Mouse (Mus musculus) layer of hippocampus, postnatal 25 days (tissue): ENCODE measurements at regions not wholly inside any gene's neighbourhood (a gene's known extent, or its start where the extent isn't known, plus 50 kb on each side); places are given as distances from the start of the nearest gene placed in this dataset.
"Not testable (repeated sequence)": the region's sequence is repeated elsewhere in the genome, so short reads cannot be mapped to it uniquely, and the experiment has no call there.

Source experiments
- DNase-seq, 2 experiments: peaks; one replicate each; pipeline ENCODE4 v3.0.0; 2022; ENCODE audit warnings: mixed read lengths in 2 of 2, low spot score in 1 of 2; ENCODE audit errors: extremely low spot score in 1 of 2

- no peak for DNase-seq
Measured at GRCm38 (mm10) chr9:72166084-72166483, 54.4 kb upstream of the Tcf12 start.

GRCm38 (mm10) chr9:72166611-72167010 is 54.9 kb upstream of the Tcf12 start:
- no peak for DNase-seq

- no peak for DNase-seq
Measured at GRCm38 (mm10) chr9:72169231-72169630, 57.6 kb upstream of the Tcf12 start.

- no peak for DNase-seq
Measured at GRCm38 (mm10) chr9:72169728-72170188, 58.1 kb upstream of the Tcf12 start.

- no peak for DNase-seq
Measured at GRCm38 (mm10) chr9:72170235-72170634, 58.6 kb upstream of the Tcf12 start.

GRCm38 (mm10) chr9:72172331-72172730 is 60.7 kb upstream of the Tcf12 start:
- no peak for DNase-seq

- DNase-seq = no peak
Measured at GRCm38 (mm10) chr9:72180972-72181371, 69.3 kb upstream of the Tcf12 start.

- no peak for DNase-seq
Measured at GRCm38 (mm10) chr9:72183336-72183735, 71.7 kb upstream of the Tcf12 start.

- no peak for DNase-seq
Measured at GRCm38 (mm10) chr9:72183925-72184324, 72.3 kb upstream of the Tcf12 start.

GRCm38 (mm10) chr9:72189867-72190266 is 78.2 kb upstream of the Tcf12 start:
- no peak for DNase-seq

- no peak for DNase-seq
Measured at GRCm38 (mm10) chr9:72190631-72191030, 79.0 kb upstream of the Tcf12 start.

- no peak for DNase-seq
Measured at GRCm38 (mm10) chr9:72191091-72191490, 79.4 kb upstream of the Tcf12 start.

- DNase-seq = peak in 1 of 2 experiments; percentile 52
Measured at GRCm38 (mm10) chr9:72192051-72192952, 80.6 kb upstream of the Tcf12 start.

- DNase-seq = not testable (repeated sequence)
Measured at GRCm38 (mm10) chr9:72192953-72193337, 81.3 kb upstream of the Tcf12 start.

GRCm38 (mm10) chr9:72195348-72195747 is 79.3 kb upstream of the Zfp280d start:
- no peak for DNase-seq

GRCm38 (mm10) chr9:72196626-72197330 is 77.9 kb upstream of the Zfp280d start:
- peak in 1 of 2 experiments; percentile 34 for DNase-seq

GRCm38 (mm10) chr9:72197331-72197732 is 77.3 kb upstream of the Zfp280d start:
- no peak for DNase-seq

GRCm38 (mm10) chr9:72198976-72199375 is 75.7 kb upstream of the Zfp280d start:
- DNase-seq = no peak

- no peak for DNase-seq
Measured at GRCm38 (mm10) chr9:72204357-72204905, 70.2 kb upstream of the Zfp280d start.

- DNase-seq = no peak
Measured at GRCm38 (mm10) chr9:72205815-72206214, 68.8 kb upstream of the Zfp280d start.

- no peak for DNase-seq
Measured at GRCm38 (mm10) chr9:72206911-72207310, 67.7 kb upstream of the Zfp280d start.
